Mouse (Mus musculus) kidney, postnatal 0 days (tissue): Measurements from ENCODE around the gene Hoxd3. TPM values are rescaled to one million over a fixed set of nuclear protein-coding genes. Genes with fewer than 3 reads are reported as not detected.
A peak's percentile ranks its signal among the peaks of the same experiment; 100 is the strongest.

Experiments
- ATAC-seq: fragments of 200-750 bp; cut with Nextera tagmentation; replicated peaks from 2 replicates; pipeline ENCODE4 v1.8.0; 2017; ENCODE audit warnings: low read depth, moderate number of reproducible peaks, moderate TSS enrichment, moderate library complexity; ENCODE audit not compliant: low FRiP score
- DNase-seq: peaks from one replicate; pipeline ENCODE4 v3.0.0-alpha.2; 2016; ENCODE audit warnings: low spot score
- H3K27ac ChIP-seq: fragments of 300-500 bp; sonication (generic); 2 replicates; pipeline ENCODE4 v1.5.1; 2014; ENCODE audit warnings: mild to moderate bottlenecking
- H3K27me3 ChIP-seq: fragments of 300-500 bp; sonication (generic); 2 replicates; pipeline ENCODE4 v1.6.1; 2014; ENCODE audit warnings: low read length, mixed read lengths; ENCODE audit not compliant: insufficient read depth
- H3K36me3 ChIP-seq: fragments of 300-500 bp; sonication (generic); 2 replicates; pipeline ENCODE4 v1.6.1; 2014; ENCODE audit warnings: low read length, mixed read lengths; ENCODE audit not compliant: insufficient read depth
- H3K4me1 ChIP-seq: fragments of 300-500 bp; sonication (generic); replicated peaks from 2 replicates; pipeline ENCODE4 v1.6.1; 2014; ENCODE audit warnings: antibody characterized with exemption, low read length, mixed read lengths; ENCODE audit not compliant: insufficient read depth
- H3K4me2 ChIP-seq: fragments of 300-500 bp; sonication (generic); 2 replicates; pipeline ENCODE4 v1.6.1; 2014; ENCODE audit warnings: mild to moderate bottlenecking, low read length, moderate library complexity, mixed read lengths
- H3K4me3 ChIP-seq: fragments of 300-500 bp; sonication (generic); replicated peaks from 2 replicates; pipeline ENCODE4 v1.5.1; 2014; ENCODE audit warnings: low read depth, low read length
- H3K9ac ChIP-seq: fragments of 300-500 bp; sonication (generic); 2 replicates; pipeline ENCODE4 v1.6.1; 2014; ENCODE audit warnings: low read depth, low read length
- H3K9me3 ChIP-seq: fragments of 300-500 bp; sonication (generic); replicated peaks from 2 replicates; pipeline ENCODE4 v1.6.1; 2016; ENCODE audit warnings: low read length, inconsistent platforms, mixed read lengths
- CTCF ChIP-seq: IDR thresholded peaks from 2 replicates; pipeline ENCODE4 v1.5.1; 2016; ENCODE audit warnings: antibody characterized with exemption, low read depth, mild to moderate bottlenecking, moderate library complexity
- WGBS: fragments of 180-500 bp; shearing (Covaris S2); extraction: QIAGEN DNeasy Blood & Tissue Kit; methylation state at CpG from one replicate; pipeline ENCODE4 v1.1.7; 2014; 5-methylcytosine and 5-hydroxymethylcytosine counted together
- polyA plus RNA-seq: library from polyadenylated mRNA; unstranded; fragments of >200 nt; fragmentation: Nextera tagmentation; extraction: Ambion mirVana; gene quantifications from 2 replicates; pipeline ENCODE4 v1.2.1, GENCODE M21; 2015

Gene Hoxd3
- polyA plus RNA-seq, 1 experiment from 2014 or later = 8.0 TPM

- Histone ChIP-seq H3K9me3 (no peaks in the 10 kb centered on the region), H3K27me3 (peaks cover 46% of the 10 kb centered on the region), H3K4me2 (no peak overlapping the region), H3K36me3 (no peaks in the 10 kb centered on the region), H3K27ac (no peak overlapping the region), H3K4me3 (no peak overlapping the region), H3K9ac (no peak overlapping the region), H3K4me1 (peaks cover 18% of the 10 kb centered on the region)
- 20% methylated on average over 24 of the region's 24 CpGs for WGBS
- TF ChIP-seq CTCF = no peak
- no peak for ATAC-seq
- DNase-seq = no peak
Observed at GRCm38 (mm10) chr2:74673835-74674425, 37.8 kb upstream of the Hoxd3 start.

- Histone ChIP-seq H3K27me3 (peaks cover 35% of the 10 kb centered on the region), H3K27ac (peak within 1 kb of the TSS; percentile 37; the same call in 1 of the 2 replicates), H3K4me2 (peak within 1 kb of the TSS; percentile 45), H3K36me3 (no peaks in the 10 kb centered on the region), H3K9ac (no peak within 1 kb of the TSS), H3K9me3 (no peaks in the 10 kb centered on the region), H3K4me3 (peak within 1 kb of the TSS; percentile 5), H3K4me1 (peaks cover 18% of the 10 kb centered on the region)
- DNase-seq (no peak), ATAC-seq (peak; percentile 27; the same call in 1 of the 2 replicates)
- no peak for TF ChIP-seq CTCF
- WGBS = 12% methylated on average over 47 of the region's 47 CpGs
Observed at GRCm38 (mm10) chr2:74674881-74675665, 36.7 kb upstream of the Hoxd3 start, which contains the start of gene Hoxd12. Gene Hoxd12 (plus strand): TSS chr2:74675013.

GRCm38 (mm10) chr2:74675666-74676282 lies 36.0 kb upstream of the Hoxd3 start:
- no peak overlapping the region; the same call in 1 of the 2 replicates for H3K4me3 ChIP-seq
- no peak for TF ChIP-seq CTCF
- H3K9me3 ChIP-seq = no peaks in the 10 kb centered on the region
- peak overlapping the region; percentile 37; the same call in 1 of the 2 replicates for H3K27ac ChIP-seq
- ATAC-seq (no peak), DNase-seq (no peak)
- H3K27me3 ChIP-seq = peaks cover 33% of the 10 kb centered on the region
- 25% methylated on average over 24 of the region's 24 CpGs for WGBS
- H3K9ac ChIP-seq = no peak overlapping the region
- peak overlapping the region; percentile 45 for H3K4me2 ChIP-seq
- H3K36me3 ChIP-seq = no peaks in the 10 kb centered on the region
- H3K4me1 ChIP-seq = peaks cover 18% of the 10 kb centered on the region

- H3K9ac ChIP-seq = no peak overlapping the region
- no peaks in the 10 kb centered on the region for H3K36me3 ChIP-seq
- 31% methylated on average over 9 of the region's 9 CpGs for WGBS
Observed at GRCm38 (mm10) chr2:74676376-74677052, 35.2 kb upstream of the Hoxd3 start.

GRCm38 (mm10) chr2:74677106-74677505 lies 34.6 kb upstream of the Hoxd3 start:
- no peak for TF ChIP-seq CTCF
- peaks cover 18% of the 10 kb centered on the region for H3K4me1 ChIP-seq
- 40% methylated on average over 2 of the region's 2 CpGs for WGBS
- no peaks in the 10 kb centered on the region for H3K9me3 ChIP-seq
- no peak overlapping the region for H3K27ac ChIP-seq
- H3K36me3 ChIP-seq = no peaks in the 10 kb centered on the region
- ATAC-seq (no peak), DNase-seq (no peak)
- H3K9ac ChIP-seq = no peak overlapping the region
- H3K4me2 ChIP-seq = no peak overlapping the region
- no peak overlapping the region for H3K4me3 ChIP-seq
- peaks cover 21% of the 10 kb centered on the region for H3K27me3 ChIP-seq

More at GRCm38 (mm10) chr2:74676376-74677052, 35.2 kb upstream of the Hoxd3 start:
- peaks cover 27% of the 10 kb centered on the region for H3K27me3 ChIP-seq
- peak; percentile 90 for DNase-seq
- 0 out of 2 replicates have a peak, but pooled peaks have one; percentile 10 for ATAC-seq
- no peaks in the 10 kb centered on the region for H3K9me3 ChIP-seq
- peaks cover 18% of the 10 kb centered on the region for H3K4me1 ChIP-seq
- TF ChIP-seq CTCF = no peak
- no peak overlapping the region for H3K4me3 ChIP-seq
- H3K4me2 ChIP-seq = no peak overlapping the region
- H3K27ac ChIP-seq = 0 out of 2 replicates have a peak overlapping the region, but pooled peaks have one; percentile 31
